Mouse (Mus musculus) layer of hippocampus, postnatal 10 days (tissue): ENCODE measurements around the gene Bcam. TPM values are rescaled to one million over a fixed set of nuclear protein-coding genes. Genes with fewer than 3 reads are reported as not detected.

Source experiments
- DNase-seq, 2 experiments: peaks; one replicate each; pipeline ENCODE4 v3.0.0; 2021; ENCODE audit warnings: low spot score in 2 of 2
- total RNA-seq, 2 experiments: library from RNA; stranded (reverse); gene quantifications; 2 replicates each; pipeline ENCODE4 v1.2.3; 2021

Gene Bcam
- total RNA-seq, 2 experiments from 2014 or later = 7.2 to 10.6 TPM

- DNase-seq = peak; percentile 95 to 96
Measured at GRCm38 (mm10) chr7:19789904-19790347, 19.1 kb upstream of the Bcam start.

DNA sequence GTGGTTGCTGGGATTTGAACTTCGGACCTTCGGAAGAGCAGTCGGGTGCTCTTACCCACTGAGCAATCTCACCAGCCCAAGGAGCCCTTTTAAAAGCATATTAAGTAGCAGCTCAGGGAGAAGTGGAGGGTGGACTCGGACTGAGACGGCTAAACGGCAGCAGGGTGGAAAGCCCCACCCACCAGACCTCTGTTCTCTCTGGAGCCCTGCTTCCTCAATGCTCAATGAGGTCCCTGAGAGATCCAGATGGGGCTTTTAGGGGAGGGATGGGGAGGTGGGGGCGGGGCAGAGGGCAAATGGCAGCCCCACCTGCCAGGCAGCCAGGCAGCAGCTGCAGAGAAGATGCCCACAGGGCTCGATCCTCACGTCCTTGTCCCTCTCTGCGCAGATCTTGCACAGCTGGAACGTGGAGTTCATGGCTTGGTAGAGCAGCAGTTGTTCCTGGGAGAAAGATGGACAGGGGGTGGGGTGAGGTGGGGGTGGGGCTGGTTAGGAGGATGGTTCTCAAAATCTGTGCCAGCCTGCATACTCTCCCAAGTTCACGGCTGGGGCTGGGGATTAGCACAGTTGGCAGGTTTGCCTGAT, 15.2 kb upstream of the Bcam start:
- no peak for DNase-seq

- no peak for DNase-seq
Measured at GRCm38 (mm10) chr7:19784764-19785535, 14.1 kb upstream of the Bcam start.

- no peak for DNase-seq
Measured at GRCm38 (mm10) chr7:19783630-19784029, 12.8 kb upstream of the Bcam start.

DNA sequence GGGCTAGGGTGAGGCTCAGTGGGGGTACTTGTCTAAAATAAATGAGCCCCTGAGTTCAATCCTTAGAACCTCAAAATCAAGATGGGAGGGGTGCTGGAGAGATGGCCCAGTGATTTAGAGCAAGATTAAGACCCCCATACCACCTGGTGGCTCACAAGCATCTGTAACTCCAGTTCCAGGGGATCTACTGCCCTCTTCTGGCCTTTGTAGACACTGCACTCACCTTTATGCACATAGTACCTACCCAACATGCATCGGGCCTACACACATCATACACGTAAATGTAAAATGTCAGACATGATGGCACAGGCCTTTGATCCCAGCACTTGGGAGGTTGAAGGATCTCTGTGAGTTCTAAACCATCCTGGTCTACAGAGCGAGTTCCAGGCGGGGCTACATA, 11.8 kb upstream of the Bcam start:
- DNase-seq = no peak

DNA sequence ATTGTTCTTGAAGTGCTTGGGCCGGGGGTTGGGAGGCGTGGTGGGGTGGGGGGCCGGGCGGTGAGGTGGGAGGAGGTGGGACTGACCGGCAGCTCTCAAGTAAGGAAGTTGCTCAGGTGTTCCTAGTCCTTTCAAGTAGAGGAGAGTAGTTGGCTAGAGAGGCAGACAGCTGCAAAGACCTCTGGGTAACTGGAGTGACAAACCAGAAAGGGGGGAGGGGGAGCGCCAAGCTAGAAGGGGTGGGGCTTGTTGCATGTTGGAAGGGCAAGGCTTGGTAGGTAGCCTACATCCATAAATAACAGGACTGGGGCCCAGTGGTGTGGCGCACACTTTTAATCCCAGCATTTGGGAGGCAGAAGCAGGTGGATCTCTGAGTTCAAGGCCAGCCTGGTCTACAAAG, 10.9 kb upstream of the Bcam start:
- DNase-seq = no peak

GRCm38 (mm10) chr7:19779903-19780302, 9.1 kb upstream of the Bcam start:
- no peak for DNase-seq

GRCm38 (mm10) chr7:19778645-19779044, 7.8 kb upstream of the Bcam start:
- no peak for DNase-seq

DNA sequence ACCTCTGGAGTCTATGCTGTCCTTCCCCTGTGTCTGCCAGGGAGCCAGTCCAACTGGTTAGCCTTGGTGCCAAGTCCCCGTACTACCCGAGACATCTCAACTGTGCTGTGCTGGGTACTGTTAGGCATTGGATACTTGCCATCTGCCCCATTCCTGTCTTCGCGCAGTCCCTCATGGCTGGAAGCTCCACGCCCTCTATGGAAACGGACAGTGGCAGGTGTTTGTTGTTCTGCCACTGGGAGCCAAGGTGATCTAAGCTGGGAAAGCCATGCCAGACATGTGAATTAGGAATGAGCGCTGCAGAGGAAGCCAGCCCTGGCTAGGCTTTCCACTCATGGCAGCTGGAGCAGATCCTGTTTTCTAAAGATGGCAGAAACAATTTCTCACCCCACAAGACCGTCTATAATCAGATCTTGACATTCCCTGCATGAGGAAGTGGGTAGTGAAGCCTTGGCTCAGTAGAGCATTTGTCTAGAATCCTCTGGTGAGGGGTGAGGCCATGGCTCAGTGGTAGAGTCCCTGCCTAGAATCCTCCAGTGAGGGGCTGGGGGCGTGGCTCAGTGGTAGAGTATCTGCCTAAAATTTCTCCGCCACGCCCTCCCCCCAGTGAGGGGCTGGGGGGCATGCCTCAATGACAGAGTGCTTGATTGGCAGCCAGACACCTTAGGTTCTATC, 6.4 kb upstream of the Bcam start:
- DNase-seq = no peak

GRCm38 (mm10) chr7:19771682-19772081, 866 bp upstream of the Bcam start:
- DNase-seq = no peak

GRCm38 (mm10) chr7:19770375-19770754, 451 bp downstream of the Bcam start:
- peak; percentile 62 to 75 for DNase-seq

GRCm38 (mm10) chr7:19769434-19770374, 1.1 kb downstream of the Bcam start:
- no peak for DNase-seq

- DNase-seq = no peak
Measured at GRCm38 (mm10) chr7:19769001-19769400, 1.8 kb downstream of the Bcam start.

GRCm38 (mm10) chr7:19768251-19768650, 2.6 kb downstream of the Bcam start:
- no peak for DNase-seq

DNA sequence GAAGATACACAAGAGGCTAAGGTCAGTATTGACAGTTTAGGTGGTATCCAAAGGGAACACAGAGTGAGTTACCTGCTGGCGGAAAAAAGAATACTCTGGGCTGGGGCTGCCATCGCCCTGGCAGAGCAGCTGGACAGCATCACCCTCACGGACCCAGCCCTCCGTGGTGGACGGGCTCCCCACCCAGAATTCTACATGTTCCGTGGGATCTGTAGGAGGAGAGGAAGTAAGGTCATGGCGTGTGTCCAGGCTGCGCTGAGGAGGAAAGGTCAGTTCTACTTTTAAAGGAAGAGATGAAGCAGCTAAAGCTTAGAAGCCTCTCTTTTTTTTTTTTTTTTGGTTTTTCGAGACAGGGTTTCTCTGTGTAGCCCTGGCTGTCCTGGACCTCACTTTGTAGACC, 6.2 kb downstream of the Bcam start:
- no peak for DNase-seq

GRCm38 (mm10) chr7:19763829-19764477, 6.9 kb downstream of the Bcam start:
- no peak for DNase-seq

- DNase-seq = no peak
Measured at GRCm38 (mm10) chr7:19762283-19762682, 8.5 kb downstream of the Bcam start.

DNA sequence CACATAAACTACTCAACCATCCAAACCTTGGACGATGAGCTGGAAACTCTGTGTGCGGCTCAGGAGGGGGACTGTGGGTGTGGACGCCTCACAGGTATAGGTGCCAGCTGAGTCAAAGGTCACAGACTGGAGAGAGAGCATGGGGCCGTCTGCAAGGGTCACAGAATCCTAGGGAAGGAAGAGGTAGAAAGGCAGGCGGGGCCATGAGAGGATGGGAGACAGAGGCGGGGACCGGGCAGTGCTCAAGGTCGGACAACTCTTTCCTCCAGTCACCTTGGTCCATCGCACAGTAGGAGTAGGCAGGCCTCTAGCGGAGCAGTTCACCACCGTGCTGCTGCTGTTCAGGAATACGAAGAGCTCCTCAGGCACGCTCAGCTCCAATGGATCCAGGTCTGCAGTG, 10.8 kb downstream of the Bcam start:
- DNase-seq = no peak

DNA sequence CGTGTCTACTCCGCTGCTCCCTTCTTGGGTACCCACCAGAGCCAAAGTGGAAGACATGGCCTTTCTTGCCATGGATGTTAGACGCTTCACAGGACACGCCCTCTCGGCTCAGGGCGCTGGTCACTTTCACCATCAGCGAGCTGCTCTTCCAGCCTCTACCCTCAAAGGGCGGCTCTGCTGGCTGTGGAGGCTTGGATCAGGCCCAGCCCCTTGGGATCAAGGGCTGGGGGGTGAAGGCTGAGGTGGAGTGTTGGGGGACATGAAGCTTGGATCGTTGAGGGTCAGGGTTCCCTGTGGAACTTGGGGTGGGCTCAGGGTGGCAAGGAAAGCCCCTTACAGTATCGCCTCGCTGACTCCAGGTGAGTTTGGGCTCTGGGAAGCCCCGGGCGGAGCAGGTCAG, 12.2 kb downstream of the Bcam start:
- no peak for DNase-seq

DNA sequence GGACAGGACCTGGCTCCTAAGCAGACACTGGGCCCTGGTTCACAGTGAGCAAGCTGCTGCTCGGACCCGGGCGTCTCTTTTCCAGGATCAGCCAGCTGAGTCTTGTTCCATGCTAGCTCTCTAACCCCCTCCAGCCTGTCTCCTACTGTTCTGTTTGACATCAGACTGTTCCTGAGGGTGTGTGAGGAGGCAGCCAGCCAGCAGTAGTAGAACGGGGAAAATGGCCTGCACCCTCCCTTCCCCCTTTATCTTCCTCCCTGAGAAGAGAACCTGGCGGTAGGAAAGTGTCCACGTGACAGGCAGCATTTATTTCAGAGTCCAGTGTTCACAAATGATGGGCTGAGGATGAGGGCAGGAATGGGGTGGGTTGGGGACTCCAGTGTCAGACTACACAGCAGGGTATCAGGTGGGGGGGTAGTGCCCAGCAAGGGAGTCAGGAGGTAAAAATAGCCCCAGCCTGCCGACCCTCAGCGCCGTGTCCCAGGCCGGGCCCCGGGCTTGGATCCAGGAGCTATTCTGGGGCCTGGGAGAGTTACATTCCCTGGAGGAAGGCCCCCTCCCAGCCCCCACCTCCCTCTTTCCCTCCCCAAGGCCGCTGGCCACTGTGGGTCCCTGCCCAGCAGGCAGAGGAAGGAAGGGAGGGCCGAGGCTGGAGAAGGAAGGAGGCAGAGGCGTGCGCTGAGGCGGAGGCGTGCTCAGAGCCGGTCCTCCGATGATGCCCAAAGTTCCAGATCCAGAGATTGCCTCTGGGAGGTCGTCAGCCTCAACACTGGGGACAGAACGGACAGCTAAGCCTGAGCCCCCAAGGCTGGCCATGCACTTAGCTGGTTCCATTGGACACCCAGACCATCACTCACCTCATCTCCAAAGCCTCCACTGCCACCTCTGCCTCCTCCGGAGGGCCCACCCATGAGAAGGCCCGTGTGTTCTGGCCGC, 14.7 kb downstream of the Bcam start:
- DNase-seq = no peak
